Mouse (Mus musculus): ENCODE data around the gene Olfr92. TPM values are rescaled to one million over a fixed set of nuclear protein-coding genes. Genes with fewer than 3 reads are reported as not detected.

Olfr92 gene
- polyA plus RNA-seq (2012): not detected in 2 replicates

GRCm38 (mm10) chr17:37119988-37120387 lies at the start of gene Olfr92:
Gene Olfr92, minus strand, starts transcription at chr17:37120088.

GRCm38 (mm10) chr17:37161394-37161793 lies 41.5 kb upstream of the Olfr92 start, which contains the start of gene Olfr93:
Gene Olfr93, minus strand, starts transcription at chr17:37161494.

GRCm38 (mm10) chr17:37098178-37098577 lies 21.7 kb downstream of the Olfr92 start, which contains the start of gene Olfr91:
Gene Olfr91, minus strand, starts transcription at chr17:37098278.

GRCm38 (mm10) chr17:37088399-37088798 lies 31.5 kb downstream of the Olfr92 start, which contains the start of gene Olfr90:
Gene Olfr90, minus strand, starts transcription at chr17:37088499.

Other genes with a start within 250 kb of the Olfr92 start
- not detected in 2 replicates for gene Trim40, start 230.0 kb downstream of the Olfr92 start, polyA plus RNA-seq (2012)
- not detected in 2 replicates for gene Trim31, start 222.0 kb downstream of the Olfr92 start, polyA plus RNA-seq (2012)
- gene Rnf39, start 177.2 kb downstream of the Olfr92 start, polyA plus RNA-seq (2012): 0.09 and 0.45 TPM in 2 replicates
- gene Ppp1r11, start 168.3 kb downstream of the Olfr92 start, polyA plus RNA-seq (2012): 125 and 144 TPM in 2 replicates
- gene Znrd1, start 161.5 kb downstream of the Olfr92 start, polyA plus RNA-seq (2012): 2.9 and 3.1 TPM in 2 replicates
- gene Znrd1as, start 161.5 kb downstream of the Olfr92 start, polyA plus RNA-seq (2012): 0.18 TPM in 1 of 2 replicates, not detected in the other
- gene 2410137M14Rik, start 138.9 kb downstream of the Olfr92 start, polyA plus RNA-seq (2012): not detected in 2 replicates
- 0.12 TPM in 1 of 2 replicates, not detected in the other for gene H2-M5, start 130.6 kb downstream of the Olfr92 start, polyA plus RNA-seq (2012)
- 0.46 and 0.68 TPM in 2 replicates for gene Zfp57, start 118.9 kb downstream of the Olfr92 start, polyA plus RNA-seq (2012)
- not detected in 2 replicates for gene Mog, start 96.7 kb downstream of the Olfr92 start, polyA plus RNA-seq (2012)
- gene Gabbr1, start 74.1 kb downstream of the Olfr92 start, polyA plus RNA-seq (2012): 35.7 and 37.7 TPM in 2 replicates
- not detected in 2 replicates for gene Olfr90, start 31.6 kb downstream of the Olfr92 start, polyA plus RNA-seq (2012)
- not detected in 2 replicates for gene Olfr91, start 21.8 kb downstream of the Olfr92 start, polyA plus RNA-seq (2012)
- not detected in 2 replicates for gene Olfr93, start 41.4 kb upstream of the Olfr92 start, polyA plus RNA-seq (2012)
- gene Ubd, start 73.8 kb upstream of the Olfr92 start, polyA plus RNA-seq (2012): not detected in 2 replicates
- gene Olfr94, start 80.9 kb upstream of the Olfr92 start, polyA plus RNA-seq (2012): not detected in 2 replicates
- gene Olfr95, start 93.0 kb upstream of the Olfr92 start, polyA plus RNA-seq (2012): 0.02 TPM in 1 of 2 replicates, not detected in the other
- not detected in 2 replicates for gene Olfr96, start 100.1 kb upstream of the Olfr92 start, polyA plus RNA-seq (2012)
- not detected in 2 replicates for gene Olfr97, start 117.2 kb upstream of the Olfr92 start, polyA plus RNA-seq (2012)
- not detected in 2 replicates for gene Olfr98, start 143.7 kb upstream of the Olfr92 start, polyA plus RNA-seq (2012)
- 1.8 and 2.2 TPM in 2 replicates for gene H2-M3, start 150.1 kb upstream of the Olfr92 start, polyA plus RNA-seq (2012)
- gene Olfr99, start 163.4 kb upstream of the Olfr92 start, polyA plus RNA-seq (2012): not detected in 2 replicates
- gene Olfr101, start 184.2 kb upstream of the Olfr92 start, polyA plus RNA-seq (2012): not detected in 2 replicates
- not detected in 2 replicates for gene Olfr102, start 197.0 kb upstream of the Olfr92 start, polyA plus RNA-seq (2012)
- not detected in 2 replicates for gene Olfr103, start 219.6 kb upstream of the Olfr92 start, polyA plus RNA-seq (2012)
- gene Olfr104-ps, start 239.5 kb upstream of the Olfr92 start, polyA plus RNA-seq (2012): not detected in 2 replicates